Comparison of ENCODE assay signal across 17 mouse cellular contexts in the genomic region with DNA sequence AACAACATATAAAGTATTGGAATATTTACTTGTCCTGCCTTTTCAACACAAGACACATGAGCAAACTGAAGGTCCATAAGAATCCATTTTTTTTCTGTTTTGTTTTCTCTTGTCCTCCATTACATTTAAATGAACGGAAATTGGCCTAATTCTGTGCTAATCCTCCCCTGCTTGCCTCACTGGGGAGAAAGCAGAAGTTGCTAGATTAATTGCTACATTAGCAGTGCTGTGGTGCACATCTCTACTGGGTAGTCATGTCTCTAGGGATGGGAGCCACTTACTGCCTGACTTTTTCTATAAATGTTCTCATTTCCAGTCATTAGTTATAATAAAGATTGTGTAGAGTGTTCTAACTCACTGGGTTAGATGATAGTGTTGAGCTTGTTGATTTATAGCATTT.
"Had no signal": no experiment of that assay in that cellular context is flagged by ENCODE, and none has a peak within 500 bp of the region (broad histone marks: within the 10 kb centered on the region; RNA-seq: fewer than 3 reads in every experiment).

No protein-coding gene starts in this region.

- H3K9me3 ChIP-seq: liver, embryonic 12.5 days; midbrain, embryonic 10.5 days; midbrain, embryonic 13.5 days; midbrain, embryonic 15.5 days; neural tube, embryonic 12.5 days had no signal

- H3K4me1 ChIP-seq: liver, embryonic 12.5 days; midbrain, embryonic 10.5 days; midbrain, embryonic 13.5 days; midbrain, embryonic 15.5 days; neural tube, embryonic 12.5 days had no signal

- H3K9ac ChIP-seq: liver, embryonic 12.5 days; liver, embryonic 14.5 days; lung, embryonic 14.5 days; midbrain, embryonic 13.5 days; midbrain, embryonic 15.5 days; neural tube, embryonic 12.5 days had no signal

- DNase-seq: lung, adult 18-20 months; lung, embryonic 14.5 days; lung, postnatal 10 days; lung, postnatal 4 days; retina, postnatal 1 day; right cerebral cortex, adult 18-20 months; right cerebral cortex, postnatal 14 days; thymus, adult 18-20 months; thymus, postnatal 14 days; thymus, postnatal 36 days had no signal

- H3K27me3 ChIP-seq: liver, embryonic 12.5 days; midbrain, embryonic 13.5 days; midbrain, embryonic 15.5 days; neural tube, embryonic 12.5 days had no signal

- H3K4me3 ChIP-seq: liver, embryonic 12.5 days; midbrain, embryonic 10.5 days; midbrain, embryonic 13.5 days; midbrain, embryonic 15.5 days; myocyte; neural tube, embryonic 12.5 days had no signal

- H3K27ac ChIP-seq: liver, embryonic 12.5 days; liver, embryonic 14.5 days; midbrain, embryonic 10.5 days; midbrain, embryonic 13.5 days; midbrain, embryonic 15.5 days; neural tube, embryonic 12.5 days had no signal

- H3K36me3 ChIP-seq: liver, embryonic 12.5 days; midbrain, embryonic 10.5 days; midbrain, embryonic 13.5 days; midbrain, embryonic 15.5 days; neural tube, embryonic 12.5 days had no signal

- H3K4me2 ChIP-seq: liver, embryonic 12.5 days; lung, embryonic 14.5 days; midbrain, embryonic 13.5 days; midbrain, embryonic 15.5 days; neural tube, embryonic 12.5 days had no signal

- ATAC-seq: liver, embryonic 12.5 days; midbrain, embryonic 13.5 days; midbrain, embryonic 15.5 days had no signal
